Mouse (Mus musculus): ENCODE results near the gene Cc2d1a. TPM values are rescaled to one million over a fixed set of nuclear protein-coding genes. Genes with fewer than 3 reads are reported as not detected.

The Cc2d1a gene
- polyA plus RNA-seq, 1 experiment from 2014 or later: 28.2 TPM

DNA sequence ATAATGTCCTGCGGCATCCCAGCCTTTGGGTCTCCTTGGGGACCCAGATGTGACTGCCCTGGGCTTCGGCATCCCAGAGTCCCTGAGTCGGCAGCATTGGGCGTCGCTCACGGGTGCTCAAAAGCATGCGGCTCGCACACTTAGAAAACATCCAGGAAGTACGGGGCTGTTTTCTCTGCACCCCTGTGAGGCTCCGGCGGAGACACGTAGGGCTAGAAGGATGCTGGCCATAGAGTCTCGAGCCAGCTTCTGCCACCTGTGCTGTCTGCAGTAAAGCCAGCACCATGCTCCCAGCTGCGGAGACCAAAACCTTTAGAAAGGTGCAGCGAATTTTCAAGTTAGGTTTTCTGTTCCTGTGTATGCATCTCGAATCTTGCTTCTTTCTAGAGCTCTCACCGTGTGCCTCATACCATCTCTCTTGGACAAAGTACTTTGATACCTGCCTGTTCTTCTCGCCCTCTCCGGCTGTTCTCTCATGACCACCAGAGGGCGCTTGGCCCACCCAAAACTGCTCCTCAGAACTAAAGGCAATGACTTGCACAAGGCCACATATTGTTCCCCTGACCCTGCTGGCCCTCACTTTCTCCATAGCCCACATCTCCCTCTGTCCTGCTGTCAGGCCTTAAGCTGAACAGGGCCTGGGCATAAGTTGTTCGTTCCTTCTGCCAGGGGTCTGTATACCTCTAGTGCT, 39.5 kb upstream of the Cc2d1a start:
- no peaks in the 10 kb centered on the region for H3K9me3 ChIP-seq
- H3K36me3 ChIP-seq: no peaks in the 10 kb centered on the region
- H3K4me1 ChIP-seq: peaks cover 43% of the 10 kb centered on the region
- WGBS: 3% methylated on average over 21 of the region's 21 CpGs
- peak overlapping the region; percentile 38 for H3K4me3 ChIP-seq
- no peaks in the 10 kb centered on the region; the same call in 1 of the 2 replicates for H3K27me3 ChIP-seq
- peak overlapping the region; percentile 78 for H3K4me2 ChIP-seq
- peak overlapping the region; percentile 63 for H3K9ac ChIP-seq
- H3K27ac ChIP-seq: peak overlapping the region; percentile 66
- no peak for ATAC-seq (ENCODE audit: insufficient number of reproducible peaks, insufficient read depth, low FRiP score, low TSS enrichment, low read depth)

DNA sequence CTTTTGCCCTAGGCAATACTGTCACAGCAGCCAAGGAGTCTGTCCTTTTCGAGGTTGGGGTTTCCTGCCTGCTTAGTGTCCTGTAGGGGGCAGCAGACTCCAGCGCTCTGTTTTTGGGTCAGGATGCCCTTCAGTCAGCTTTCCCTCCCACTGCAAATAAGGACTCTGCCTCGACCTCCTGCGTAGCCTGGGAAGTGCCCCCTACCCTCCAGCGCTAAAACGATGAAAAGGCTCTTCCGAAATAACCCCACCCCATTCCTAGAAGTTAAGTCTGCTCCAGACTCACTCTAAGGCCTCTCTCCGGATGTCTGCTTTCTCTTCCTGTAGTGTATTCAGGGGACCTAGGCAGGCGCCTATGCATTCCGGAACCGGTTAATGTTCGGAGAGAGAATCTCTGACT, 38.8 kb upstream of the Cc2d1a start:
- Histone ChIP-seq H3K9ac (peak overlapping the region; percentile 63), H3K9me3 (no peaks in the 10 kb centered on the region), H3K4me1 (peaks cover 43% of the 10 kb centered on the region), H3K4me3 (peak overlapping the region; percentile 38), H3K36me3 (no peaks in the 10 kb centered on the region), H3K27ac (peak overlapping the region; percentile 66), H3K4me2 (peak overlapping the region; percentile 78), H3K27me3 (no peaks in the 10 kb centered on the region; the same call in 1 of the 2 replicates)
- ATAC-seq (ENCODE audit: insufficient number of reproducible peaks, insufficient read depth, low FRiP score, low TSS enrichment, low read depth): no peak
- WGBS: under 1% methylated on average over 12 of the region's 12 CpGs

DNA sequence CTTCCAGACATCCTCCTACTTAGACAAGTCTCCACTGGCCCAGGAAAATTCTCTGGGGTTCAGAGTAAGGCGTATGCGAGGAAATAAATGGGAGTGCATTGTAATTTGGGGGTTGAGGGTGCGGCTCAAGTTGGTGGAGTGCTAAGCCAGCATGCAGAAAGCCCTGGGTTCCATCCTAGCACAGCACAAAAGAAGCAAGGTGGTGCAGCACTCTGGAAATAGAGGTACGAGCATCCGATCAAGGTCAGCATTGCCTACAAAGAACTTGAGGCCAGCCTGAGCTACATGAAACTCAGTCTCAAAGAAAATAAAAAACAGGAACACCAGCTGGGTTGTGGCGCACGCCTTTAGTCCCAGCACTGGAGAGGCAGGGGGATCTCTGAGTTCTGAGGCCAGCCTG, 37.4 kb upstream of the Cc2d1a start, which contains the start of gene Nanos3:
Gene Nanos3 (minus strand): TSS at position 101 of the 400 bp plus-strand sequence.
- H3K4me1 ChIP-seq: peaks cover 57% of the 10 kb centered on the region
- ATAC-seq (ENCODE audit: insufficient number of reproducible peaks, insufficient read depth, low FRiP score, low TSS enrichment, low read depth): no peak
- H3K27ac ChIP-seq: peak within 1 kb of the TSS; percentile 95
- WGBS: 90% methylated on average over 7 of the region's 7 CpGs
- no peaks in the 10 kb centered on the region; the same call in 1 of the 2 replicates for H3K27me3 ChIP-seq
- no peaks in the 10 kb centered on the region for H3K36me3 ChIP-seq
- H3K9ac ChIP-seq: peak within 1 kb of the TSS; percentile 98
- no peaks in the 10 kb centered on the region for H3K9me3 ChIP-seq
- peak within 1 kb of the TSS; percentile 81 for H3K4me2 ChIP-seq
- peak within 1 kb of the TSS; percentile 77 for H3K4me3 ChIP-seq

DNA sequence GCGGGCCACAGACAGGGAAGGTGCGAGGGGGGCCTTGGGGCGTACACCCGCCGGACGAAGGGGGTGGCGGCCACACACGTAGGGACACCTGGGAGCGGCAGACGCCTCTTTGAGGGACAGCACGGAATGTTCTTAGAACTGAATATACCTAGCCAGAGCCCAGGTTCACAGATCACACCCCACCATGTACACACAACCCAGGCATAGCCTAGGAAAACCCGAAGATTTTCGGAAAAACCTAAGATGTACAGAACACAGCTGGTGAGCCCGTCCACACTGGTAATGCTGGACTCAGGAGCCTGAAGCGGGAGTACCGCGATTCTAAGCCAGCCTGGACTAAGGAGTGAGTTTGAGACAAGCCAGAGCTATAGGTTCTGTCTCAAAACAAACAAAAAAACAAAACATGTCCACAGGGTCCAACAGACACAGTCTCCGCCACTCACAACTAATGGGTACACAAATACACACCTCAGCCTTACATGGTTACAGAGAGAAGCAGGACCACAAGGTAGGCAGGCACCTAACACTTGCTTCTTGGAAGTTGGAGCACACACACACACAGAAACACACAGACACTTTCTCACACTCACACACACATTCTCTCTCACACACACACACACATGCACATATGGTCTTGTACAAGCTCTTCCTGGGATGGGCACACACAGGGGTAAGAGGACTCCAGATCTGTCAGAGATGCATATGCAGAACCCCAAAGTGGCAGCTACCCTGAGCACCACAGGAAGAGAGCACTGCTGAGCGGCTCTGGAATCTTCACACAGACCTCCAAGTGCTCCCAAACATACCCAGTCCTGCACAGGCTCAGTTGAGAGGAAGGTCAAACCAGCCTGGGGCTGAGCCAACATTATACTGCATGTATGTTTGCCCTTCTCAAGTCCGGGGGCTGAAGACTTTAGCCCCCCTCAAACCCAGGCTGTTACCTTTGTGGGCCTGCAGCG, 36.6 kb upstream of the Cc2d1a start:
- Histone ChIP-seq H3K4me3 (peak overlapping the region; percentile 77), H3K27me3 (no peaks in the 10 kb centered on the region; the same call in 1 of the 2 replicates), H3K36me3 (no peaks in the 10 kb centered on the region), H3K9me3 (no peaks in the 10 kb centered on the region), H3K4me2 (peak overlapping the region; percentile 81), H3K9ac (peak overlapping the region; percentile 98), H3K4me1 (peaks cover 59% of the 10 kb centered on the region), H3K27ac (peak overlapping the region; percentile 95)
- 13% methylated on average over 21 of the region's 21 CpGs for WGBS
- no peak for ATAC-seq (ENCODE audit: insufficient number of reproducible peaks, insufficient read depth, low FRiP score, low TSS enrichment, low read depth)

DNA sequence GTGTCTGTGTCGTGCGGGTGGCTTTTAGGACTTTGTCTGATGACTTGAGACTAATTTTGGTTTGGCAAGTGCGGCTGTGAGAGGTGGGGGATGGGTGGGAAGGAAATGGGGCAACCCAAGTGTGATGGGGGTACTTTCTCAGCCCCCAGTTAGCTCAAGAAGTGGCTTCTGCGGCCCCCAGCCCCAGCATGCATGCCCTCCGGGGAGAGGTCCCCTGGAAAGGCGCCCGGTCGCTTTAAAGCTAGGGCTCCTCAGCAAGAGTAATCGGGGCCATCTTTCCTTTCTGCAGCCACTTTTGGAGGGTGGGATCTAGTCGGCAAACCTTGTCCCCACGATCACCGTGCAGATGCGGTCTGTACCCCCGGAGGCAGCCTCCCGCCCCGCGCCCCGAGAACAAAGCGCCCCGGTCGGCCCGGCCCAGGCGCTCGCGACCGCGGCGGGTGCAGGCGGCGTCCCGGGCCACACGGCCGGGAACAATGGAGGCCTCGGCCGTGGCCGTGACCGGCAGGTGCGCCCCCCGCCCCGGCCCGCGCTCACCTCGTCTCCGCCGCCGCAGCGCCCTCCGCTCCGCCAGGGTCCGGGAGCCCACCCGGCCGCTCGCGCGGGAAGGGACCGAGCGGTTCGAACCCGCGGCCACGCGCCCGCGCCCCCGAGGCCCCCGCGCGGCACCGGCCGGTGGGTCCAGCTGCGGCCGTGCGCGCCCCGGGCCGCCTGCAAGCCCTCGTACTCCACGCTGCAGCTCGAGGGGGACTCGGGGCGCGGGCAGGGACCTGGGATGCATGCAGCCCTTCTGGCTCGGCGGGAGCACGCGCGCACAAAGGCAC, 35.7 kb upstream of the Cc2d1a start:
- H3K9ac ChIP-seq: peak overlapping the region; percentile 98
- 1% methylated on average over 85 of the region's 87 CpGs for WGBS
- peaks cover 4% of the 10 kb centered on the region for H3K36me3 ChIP-seq
- ATAC-seq (ENCODE audit: insufficient number of reproducible peaks, insufficient read depth, low FRiP score, low TSS enrichment, low read depth): 0 out of 2 replicates have a peak, but pooled peaks have one; percentile 38
- H3K9me3 ChIP-seq: no peaks in the 10 kb centered on the region
- H3K27ac ChIP-seq: peak overlapping the region; percentile 95
- H3K27me3 ChIP-seq: no peaks in the 10 kb centered on the region; the same call in 1 of the 2 replicates
- H3K4me3 ChIP-seq: peak overlapping the region; percentile 77
- H3K4me1 ChIP-seq: peaks cover 68% of the 10 kb centered on the region
- H3K4me2 ChIP-seq: peak overlapping the region; percentile 81

DNA sequence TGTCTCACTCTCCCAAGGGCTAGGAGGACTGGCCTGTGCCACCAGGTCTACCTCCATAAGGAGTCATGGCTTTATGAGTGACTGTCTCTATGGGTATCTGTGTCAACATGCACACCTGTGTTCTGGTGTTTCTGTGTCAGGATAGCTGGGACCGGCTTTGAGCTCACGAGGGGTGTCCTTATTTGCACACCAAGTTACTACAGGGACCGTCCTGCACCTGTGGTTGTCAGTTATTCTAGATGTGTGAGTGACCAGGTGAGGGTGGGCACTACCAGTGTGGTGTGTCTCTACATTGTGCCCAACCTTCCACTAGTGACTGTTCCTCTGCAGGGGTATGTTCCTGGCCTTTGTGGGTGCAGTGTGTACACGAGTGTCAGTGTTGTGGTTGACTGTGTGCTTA, 35.1 kb upstream of the Cc2d1a start:
- Histone ChIP-seq H3K4me3 (peak overlapping the region; percentile 77), H3K4me2 (peak overlapping the region; percentile 81), H3K36me3 (peaks cover 10% of the 10 kb centered on the region), H3K9me3 (no peaks in the 10 kb centered on the region), H3K27ac (peak overlapping the region; percentile 95), H3K4me1 (peaks cover 72% of the 10 kb centered on the region), H3K9ac (peak overlapping the region; percentile 98), H3K27me3 (no peaks in the 10 kb centered on the region; the same call in 1 of the 2 replicates)
- 43% methylated on average over 4 of the region's 4 CpGs for WGBS
- ATAC-seq (ENCODE audit: insufficient number of reproducible peaks, insufficient read depth, low FRiP score, low TSS enrichment, low read depth): no peak

DNA sequence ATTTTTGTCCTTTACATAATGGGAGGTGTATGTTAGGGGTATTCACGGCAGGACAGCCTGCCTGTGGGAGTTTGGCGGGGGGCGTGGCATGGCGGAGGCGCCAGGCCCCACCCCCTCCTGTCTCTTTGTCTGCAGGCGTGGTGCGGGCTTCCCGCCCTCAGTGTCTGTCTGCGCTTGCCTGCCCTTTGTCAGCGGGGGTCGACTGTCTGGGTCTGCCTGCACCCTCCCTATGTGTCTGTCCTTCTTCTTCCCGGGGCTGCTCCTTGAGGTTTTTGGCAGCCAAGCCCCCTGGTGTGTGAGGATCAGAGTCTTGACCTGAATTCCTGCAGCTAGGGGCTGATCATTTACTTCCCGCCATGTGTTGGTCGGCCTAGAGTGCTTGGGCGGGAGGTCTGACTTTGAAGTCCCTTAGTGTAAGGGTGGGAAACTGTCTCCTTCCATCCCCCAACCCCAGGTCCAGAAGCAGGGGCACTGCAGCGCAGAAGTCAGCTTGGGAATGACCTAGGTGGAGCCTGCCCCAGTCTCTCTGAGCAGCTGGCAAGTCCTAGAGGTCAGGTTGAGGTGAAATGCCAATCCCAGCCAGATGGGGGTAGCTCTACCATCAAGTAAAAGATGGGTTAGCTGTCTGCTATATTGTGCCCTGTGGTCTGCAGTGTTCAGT, 32.9 kb upstream of the Cc2d1a start:
- Histone ChIP-seq H3K27ac (peak overlapping the region; percentile 88), H3K27me3 (no peaks in the 10 kb centered on the region), H3K36me3 (peaks cover 23% of the 10 kb centered on the region), H3K4me1 (peaks cover 72% of the 10 kb centered on the region), H3K9me3 (no peaks in the 10 kb centered on the region), H3K4me3 (peak overlapping the region; percentile 29), H3K4me2 (peak overlapping the region; percentile 64), H3K9ac (peak overlapping the region; percentile 69)
- 1% methylated on average over 16 of the region's 16 CpGs for WGBS
- peak; percentile 68 for ATAC-seq (ENCODE audit: insufficient number of reproducible peaks, insufficient read depth, low FRiP score, low TSS enrichment, low read depth)

DNA sequence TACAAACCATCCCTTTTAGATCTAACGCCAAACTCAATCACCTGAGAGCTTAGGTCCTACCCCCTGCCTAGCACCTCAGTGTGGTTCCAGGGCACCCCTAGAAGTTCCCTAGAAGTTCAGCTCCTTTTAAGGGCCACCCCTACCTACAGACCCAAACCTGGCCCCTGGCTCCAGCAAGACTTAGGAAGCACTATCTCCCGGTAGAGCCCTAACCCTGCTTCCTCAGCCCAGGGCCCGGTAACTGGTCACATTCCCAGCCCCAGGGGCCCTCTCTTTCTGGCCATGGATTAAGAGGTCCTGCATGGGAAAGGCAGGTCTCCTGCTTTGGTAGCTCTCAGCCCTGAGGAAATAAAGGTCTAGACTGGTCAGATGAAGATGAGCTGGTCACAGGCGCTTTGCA, 32.2 kb upstream of the Cc2d1a start:
- ATAC-seq (ENCODE audit: insufficient number of reproducible peaks, insufficient read depth, low FRiP score, low TSS enrichment, low read depth): no peak
- WGBS: 11% methylated on average over 4 of the region's 4 CpGs
- H3K9ac ChIP-seq: peak overlapping the region; percentile 69

DNA sequence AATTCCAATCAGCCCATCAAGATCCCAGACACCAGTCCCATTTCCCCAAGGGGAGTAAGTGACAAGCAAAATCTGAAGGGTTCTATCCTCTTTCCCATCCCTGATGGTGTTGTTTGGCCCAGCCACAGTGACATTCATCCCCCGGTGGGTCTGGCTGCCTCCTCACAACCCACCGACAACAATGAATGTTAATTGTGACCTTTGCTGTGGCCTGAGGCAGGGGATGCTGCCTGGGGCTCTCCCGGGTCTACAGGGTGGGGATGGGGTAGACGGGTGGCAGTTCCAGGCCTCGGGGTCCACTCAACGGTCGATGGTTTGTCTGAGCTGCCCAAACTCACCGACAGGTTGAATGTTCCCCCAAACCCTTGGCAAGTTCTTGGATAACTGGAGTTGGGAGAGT, 30.9 kb upstream of the Cc2d1a start:
- Histone ChIP-seq H3K27ac (no peak overlapping the region), H3K4me1 (peaks cover 59% of the 10 kb centered on the region), H3K4me2 (no peak overlapping the region), H3K9me3 (no peaks in the 10 kb centered on the region), H3K4me3 (no peak overlapping the region), H3K9ac (no peak overlapping the region), H3K36me3 (peaks cover 43% of the 10 kb centered on the region), H3K27me3 (no peaks in the 10 kb centered on the region)
- ATAC-seq (ENCODE audit: insufficient number of reproducible peaks, insufficient read depth, low FRiP score, low TSS enrichment, low read depth): no peak
- WGBS: 72% methylated on average over 8 of the region's 8 CpGs

More for the DNA sequence above, 32.2 kb upstream of the Cc2d1a start:
- Histone ChIP-seq H3K4me2 (peak overlapping the region; percentile 64), H3K27me3 (no peaks in the 10 kb centered on the region), H3K4me1 (peaks cover 70% of the 10 kb centered on the region), H3K27ac (peak overlapping the region; percentile 88), H3K9me3 (no peaks in the 10 kb centered on the region), H3K4me3 (peak overlapping the region; percentile 29), H3K36me3 (peaks cover 29% of the 10 kb centered on the region)

DNA sequence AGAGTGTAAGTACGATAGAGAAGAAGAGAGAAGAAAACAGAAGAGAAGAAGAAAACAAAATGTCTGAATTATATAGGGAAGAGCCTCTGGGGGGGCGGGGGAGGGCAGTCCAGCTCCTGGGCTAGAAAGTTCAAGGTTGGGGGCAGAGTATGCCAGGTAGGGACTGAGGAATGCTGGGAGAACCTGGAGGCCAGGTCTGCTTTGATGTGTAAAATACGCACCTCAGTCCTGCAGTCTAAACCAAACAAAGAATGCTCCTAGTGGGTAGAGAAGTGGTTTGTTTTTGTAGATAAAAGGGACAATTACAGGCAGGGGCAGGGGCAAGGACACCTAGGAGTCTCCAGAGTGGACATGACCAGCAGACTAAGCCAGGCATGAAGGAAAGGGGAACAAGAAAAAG, 29.7 kb upstream of the Cc2d1a start:
- H3K36me3 ChIP-seq: peaks cover 54% of the 10 kb centered on the region

More for the DNA sequence above, 29.7 kb upstream of the Cc2d1a start:
- 86% methylated on average over 3 of the region's 3 CpGs for WGBS
- Histone ChIP-seq H3K4me3 (no peak overlapping the region), H3K4me2 (no peak overlapping the region), H3K9ac (no peak overlapping the region), H3K9me3 (no peaks in the 10 kb centered on the region), H3K27me3 (no peaks in the 10 kb centered on the region), H3K4me1 (peaks cover 51% of the 10 kb centered on the region), H3K27ac (no peak overlapping the region)
- no peak for ATAC-seq (ENCODE audit: insufficient number of reproducible peaks, insufficient read depth, low FRiP score, low TSS enrichment, low read depth)

Measured in embryonic facial prominence, embryonic 13.5 days (tissue).